Mouse (Mus musculus) spleen, adult 12 weeks (tissue): ENCODE data around the gene Gsg1.

Experiments used
- DNase-seq: peaks from one replicate; pipeline ENCODE4 v3.0.0; 2022; ENCODE audit warnings: low spot score

Gsg1 gene

DNA sequence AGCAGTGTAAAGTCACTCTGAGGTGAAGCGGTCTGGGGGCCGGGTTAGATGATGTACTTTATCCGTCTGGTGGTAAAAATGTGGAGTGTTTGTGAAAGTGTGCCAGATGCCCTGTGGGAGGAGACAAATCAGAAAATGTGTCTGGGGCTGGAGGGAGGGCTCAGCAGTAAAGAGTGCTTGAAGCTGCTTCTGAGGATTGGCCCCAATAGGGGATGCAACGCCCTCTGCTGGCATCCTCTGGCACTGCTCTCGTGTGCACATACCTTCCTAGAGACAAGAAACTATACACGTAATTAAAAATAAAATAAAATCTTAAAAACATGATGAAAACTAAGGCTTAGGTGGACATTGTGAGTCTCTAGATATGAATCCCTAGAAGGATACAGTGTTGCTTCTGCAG, 6.3 kb upstream of the Gsg1 start:
- no peak for DNase-seq

- DNase-seq: no peak
Observed at GRCm38 (mm10) chr6:135252728-135253077, 1.4 kb downstream of the Gsg1 start.

GRCm38 (mm10) chr6:135251849-135252727, 2.1 kb downstream of the Gsg1 start:
- DNase-seq: no peak

GRCm38 (mm10) chr6:135250926-135251699, 3.0 kb downstream of the Gsg1 start:
- DNase-seq: no peak

DNA sequence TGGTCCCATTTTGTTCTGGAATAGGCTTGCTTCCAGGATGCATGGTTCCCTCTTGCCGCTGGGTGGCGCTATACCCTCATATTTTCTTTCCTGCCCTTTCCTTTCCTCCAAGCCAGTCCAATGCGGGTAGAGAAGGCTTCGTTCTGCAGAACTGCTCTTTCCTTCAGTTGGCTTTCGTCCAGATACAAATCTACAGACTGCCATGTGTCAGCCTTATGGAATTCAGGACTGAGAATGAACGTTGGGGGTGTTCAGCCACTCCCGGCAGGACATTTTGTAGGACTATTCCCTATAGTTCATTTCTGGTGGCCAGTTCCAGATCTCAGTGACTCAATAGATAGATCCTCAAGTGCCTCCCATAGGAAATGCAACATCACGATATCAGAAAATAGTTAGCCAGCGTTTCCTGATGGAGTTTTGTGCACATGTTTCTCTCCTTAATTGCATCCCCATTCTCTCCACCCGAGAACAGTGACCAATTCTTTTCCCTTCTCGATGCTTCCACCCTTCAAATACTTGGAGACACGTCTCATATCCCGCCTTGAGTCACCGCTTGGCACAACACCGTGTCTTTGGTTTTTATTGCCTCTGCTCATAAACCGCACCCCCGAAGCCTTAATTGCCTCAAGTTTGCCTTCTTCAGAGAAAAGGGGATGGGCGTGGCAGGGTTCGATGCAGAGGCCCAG, 4.2 kb downstream of the Gsg1 start:
- no peak for DNase-seq

DNA sequence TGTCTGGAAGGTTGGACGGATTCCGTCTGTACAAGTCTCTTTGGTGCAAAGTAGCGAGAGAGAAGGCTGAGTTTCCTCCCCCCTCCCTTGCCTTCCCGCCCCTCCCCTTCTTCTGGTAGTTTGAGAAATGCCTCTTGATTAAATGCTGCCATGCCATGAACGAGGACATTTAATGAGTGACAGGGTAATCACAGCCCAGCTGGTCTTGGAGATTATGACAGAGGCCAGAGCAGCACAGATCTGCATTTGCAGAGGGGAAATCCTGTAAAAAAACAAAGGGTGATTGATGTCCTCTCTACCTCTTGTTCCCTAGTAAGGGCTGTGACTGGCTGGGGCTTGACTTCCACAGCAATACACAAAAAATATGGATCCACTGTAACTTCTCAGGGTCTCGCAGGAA, 6.3 kb downstream of the Gsg1 start:
- DNase-seq: no peak

- DNase-seq: no peak
Observed at GRCm38 (mm10) chr6:135245586-135245985, 8.6 kb downstream of the Gsg1 start.

- DNase-seq: no peak
Observed at GRCm38 (mm10) chr6:135240361-135240760, 13.8 kb downstream of the Gsg1 start.

DNA sequence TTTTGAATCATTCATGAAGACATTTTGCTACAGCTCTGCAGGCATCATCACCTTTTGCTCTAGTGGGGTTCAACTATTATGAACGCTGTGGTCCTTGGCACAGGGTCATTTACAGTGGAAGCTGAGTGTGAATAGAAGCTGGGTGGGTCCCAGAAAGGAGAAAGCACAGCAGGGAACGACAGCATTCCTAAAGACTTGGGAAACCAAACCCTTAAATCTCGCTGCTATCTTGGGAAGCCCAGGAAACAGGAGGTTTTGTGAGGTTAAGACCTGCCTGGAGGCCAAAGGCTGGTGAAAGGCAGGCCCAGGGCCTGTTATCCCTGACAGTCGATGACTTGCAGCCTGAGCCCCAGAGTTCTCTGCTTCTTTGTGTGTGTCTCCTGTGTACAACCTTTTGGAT, 15.9 kb downstream of the Gsg1 start:
- no peak for DNase-seq

DNA sequence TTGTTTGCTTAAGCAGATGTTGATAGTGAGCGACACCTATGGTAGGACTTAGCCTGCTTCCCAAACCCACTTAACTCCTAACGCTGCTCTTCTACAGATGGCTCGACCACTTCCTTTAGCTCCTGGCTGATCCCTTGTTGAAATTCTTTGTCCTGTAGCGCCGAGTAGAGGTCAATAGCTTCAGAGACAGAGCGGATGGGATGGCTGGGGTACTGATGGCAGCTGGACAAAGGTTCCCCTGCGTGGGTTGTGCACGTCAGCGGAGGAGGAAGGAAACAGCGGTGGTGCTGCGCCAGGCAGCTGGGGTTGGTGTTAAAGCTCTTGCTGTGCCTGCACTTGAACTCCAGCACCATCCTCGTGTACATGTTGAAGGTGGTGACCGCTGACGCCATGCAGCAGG, 16.8 kb downstream of the Gsg1 start:
- no peak for DNase-seq

GRCm38 (mm10) chr6:135236576-135236975, 17.6 kb downstream of the Gsg1 start:
- DNase-seq: no peak

DNA sequence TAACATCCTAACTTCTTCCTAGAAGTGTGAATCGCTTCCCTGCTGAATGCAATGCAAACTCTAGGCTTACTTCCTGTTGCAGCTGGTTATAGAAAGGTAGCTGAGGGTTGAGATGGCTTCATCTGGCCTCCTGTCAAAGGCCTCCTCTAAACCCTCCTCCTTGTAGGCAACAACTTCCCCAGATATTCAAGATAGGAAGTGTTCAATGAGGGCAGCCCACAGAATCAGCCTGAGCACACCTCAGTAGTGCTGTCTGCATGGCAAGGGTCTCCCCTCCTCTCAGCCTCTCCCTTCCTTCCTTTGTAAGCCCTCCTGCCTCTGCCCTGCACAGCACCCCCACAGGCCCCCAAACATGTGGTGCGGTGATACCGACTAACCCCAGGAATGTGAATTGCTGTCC, 18.4 kb downstream of the Gsg1 start:
- DNase-seq: no peak

GRCm38 (mm10) chr6:135232443-135233182, 21.5 kb downstream of the Gsg1 start:
- DNase-seq: no peak

- DNase-seq: no peak
Observed at GRCm38 (mm10) chr6:135230586-135230985, 23.6 kb downstream of the Gsg1 start.

GRCm38 (mm10) chr6:135228465-135228941, 25.6 kb downstream of the Gsg1 start:
- no peak for DNase-seq

GRCm38 (mm10) chr6:135223786-135224416, 30.2 kb downstream of the Gsg1 start:
- DNase-seq: no peak

DNA sequence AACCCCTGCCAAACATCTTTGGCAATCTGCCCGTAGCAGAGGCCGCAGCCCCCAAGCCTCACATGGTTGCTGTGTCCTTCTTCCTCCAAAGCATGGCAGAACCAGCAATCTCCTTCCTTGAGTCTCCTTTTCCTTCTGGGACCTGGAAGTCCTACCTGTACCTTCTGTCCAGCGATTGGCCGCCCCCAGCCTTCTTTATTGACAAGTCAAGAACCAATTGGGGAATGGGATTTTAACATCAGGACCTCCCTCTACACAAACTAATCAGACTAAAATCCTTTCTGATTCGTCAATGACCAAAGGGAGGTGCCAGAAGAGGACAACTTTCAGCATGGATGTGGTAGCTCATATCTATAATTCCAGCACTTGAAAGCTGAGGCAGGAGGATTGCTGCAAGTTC, 34.2 kb downstream of the Gsg1 start:
- DNase-seq: no peak

DNA sequence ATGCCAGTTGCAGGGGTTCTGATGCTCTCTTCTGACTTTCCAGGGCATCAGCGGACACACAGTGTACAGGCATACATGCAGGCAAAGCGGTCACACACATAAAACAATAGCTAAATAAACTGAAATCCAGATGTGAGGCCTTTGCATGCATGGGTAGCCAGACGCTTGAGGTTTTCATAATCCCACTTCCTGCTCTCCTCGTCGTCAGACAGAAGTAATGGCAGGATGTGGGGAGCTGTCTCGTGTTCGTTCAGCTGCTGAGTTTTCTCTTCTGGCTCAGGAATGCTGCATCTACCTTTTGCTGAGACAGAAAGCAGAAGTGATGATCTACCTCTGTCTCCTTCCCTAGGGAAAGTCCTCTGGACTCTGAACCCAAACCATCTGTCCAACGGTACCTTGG, 35.8 kb downstream of the Gsg1 start:
- no peak for DNase-seq

GRCm38 (mm10) chr6:135212666-135213065, 41.5 kb downstream of the Gsg1 start:
- DNase-seq: no peak

DNA sequence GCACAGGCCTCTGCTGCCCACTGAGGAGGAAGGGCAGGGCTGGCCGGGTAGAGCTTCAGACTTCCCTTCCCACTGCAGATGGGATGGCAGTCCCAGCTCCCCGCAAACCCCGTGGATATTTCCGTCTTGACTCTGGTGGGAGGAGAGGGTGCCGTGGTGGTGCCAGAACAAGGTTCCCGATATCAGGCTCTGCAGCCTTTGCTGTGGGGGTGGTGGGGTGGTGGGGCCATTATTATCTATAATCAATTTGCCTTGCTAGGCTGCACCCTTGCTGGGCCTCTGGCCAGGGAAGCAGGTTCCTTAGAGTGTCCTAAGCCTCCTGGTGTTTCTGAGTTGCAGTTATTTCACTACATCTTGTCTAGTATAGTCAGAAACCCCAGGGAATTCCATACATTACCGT, 43.0 kb downstream of the Gsg1 start:
- no peak for DNase-seq

DNA sequence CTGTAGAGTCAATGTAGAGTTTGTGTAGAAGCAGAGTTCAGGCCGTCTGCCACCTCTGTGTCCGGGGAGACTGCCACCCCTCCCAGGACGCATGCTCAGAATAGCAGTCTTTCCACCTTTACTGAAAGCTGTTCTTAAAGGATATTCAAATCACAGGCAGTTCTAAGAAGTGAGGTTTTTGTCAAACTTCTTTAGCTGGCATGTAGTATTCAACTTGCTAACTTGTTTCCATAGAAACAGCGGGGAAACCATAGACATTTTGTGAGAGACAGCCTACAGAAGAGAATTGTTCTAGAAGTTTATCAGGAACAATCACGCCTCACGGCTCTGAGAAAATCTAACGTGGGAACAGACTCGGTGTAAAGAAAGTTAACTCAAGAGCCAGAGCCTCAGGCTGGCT, 47.2 kb downstream of the Gsg1 start:
- no peak for DNase-seq

GRCm38 (mm10) chr6:135205802-135206201, 48.3 kb downstream of the Gsg1 start:
- no peak for DNase-seq
